Mouse (Mus musculus) bone marrow, adult 2 months (tissue): ENCODE measurements around the gene Derl3. TPM values are rescaled to one million over a fixed set of nuclear protein-coding genes. Genes with fewer than 3 reads are reported as not detected.
"Not testable (repeated sequence)": the region's sequence is repeated elsewhere in the genome, so short reads cannot be mapped to it uniquely, and the experiment has no call there.

ENCODE experiments used
- H3K27ac ChIP-seq: fragments of 200-500 bp; 2 replicates; pipeline ENCODE4 v1.5.1; 2012; ENCODE audit warnings: low read depth, mild to moderate bottlenecking, control low read depth, inconsistent platforms, low read length; ENCODE audit not compliant: control insufficient read depth, poor library complexity, insufficient read depth
- H3K4me1 ChIP-seq: fragments of 200-500 bp; 2 replicates; pipeline ENCODE4 v1.6.1; 2011; ENCODE audit warnings: low read length; ENCODE audit not compliant: control insufficient read depth, insufficient read depth
- H3K4me3 ChIP-seq: fragments of 200-500 bp; replicated peaks from 2 replicates; pipeline ENCODE3; 2011; ENCODE audit warnings: mild to moderate bottlenecking, low read depth, low read length, control low read depth; ENCODE audit not compliant: control insufficient read depth
- CTCF ChIP-seq: fragments of 200-500 bp; IDR thresholded peaks from 2 replicates; pipeline ENCODE4 v1.5.1; 2011; ENCODE audit warnings: low read length, control low read depth; ENCODE audit not compliant: control insufficient read depth, insufficient read depth
- POLR2A ChIP-seq: fragments of 200-500 bp; IDR thresholded peaks from 2 replicates; pipeline ENCODE4 v1.6.1; 2011; ENCODE audit warnings: low read depth, mild to moderate bottlenecking, control low read depth, low read length, borderline replicate concordance; ENCODE audit not compliant: control insufficient read depth
- WGBS: fragments of 180-500 bp; shearing (Covaris S2); methylation state at CpG from one replicate; pipeline ENCODE4 v1.1.7; 2018; 5-methylcytosine and 5-hydroxymethylcytosine counted together
- polyA plus RNA-seq: library from polyadenylated mRNA; stranded (reverse); fragments of >200 nt; gene quantifications from 2 replicates; pipeline ENCODE4 v1.2.4, GENCODE M21; 2011; ENCODE audit warnings: low replicate concordance; ENCODE audit not compliant: missing spikeins, insufficient read depth, insufficient read length

Derl3 gene
- polyA plus RNA-seq, result 1.2 and 2.5 TPM in 2 replicates

DNA sequence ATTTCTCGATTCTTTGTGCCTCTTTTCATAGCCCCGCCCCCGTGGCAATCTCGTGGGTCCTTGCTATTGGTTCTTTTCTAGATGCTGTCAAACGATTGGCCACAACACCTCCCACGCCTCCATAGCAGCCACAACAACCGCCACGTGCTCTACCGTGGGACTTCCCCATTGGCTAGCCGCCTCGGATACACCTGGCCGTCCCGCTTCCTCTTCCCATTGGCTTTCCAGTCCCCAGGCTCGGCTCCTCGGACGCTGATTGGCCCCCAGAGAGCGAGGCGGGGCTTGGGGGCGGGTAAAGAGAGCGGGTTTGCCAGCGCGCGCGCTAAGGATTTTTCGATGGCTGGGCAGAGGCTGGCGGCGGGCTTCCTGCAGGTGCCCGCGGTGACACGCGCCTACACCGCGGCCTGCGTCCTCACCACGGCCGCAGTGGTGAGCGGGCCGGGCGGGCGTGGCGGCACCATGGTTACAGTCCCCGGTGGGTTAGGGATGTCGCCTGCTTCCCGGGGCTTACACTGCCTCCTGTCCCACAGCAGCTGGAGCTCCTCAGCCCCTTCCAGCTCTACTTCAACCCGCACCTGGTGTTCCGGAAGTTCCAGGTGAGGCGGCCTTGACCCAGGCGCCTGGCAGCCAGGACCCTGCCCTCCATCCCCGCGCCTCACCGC, at the start of gene Derl3:
Gene Derl3 (plus strand): TSS at position 325 of the 662 bp plus-strand sequence.
- 2% methylated on average over 51 of the region's 51 CpGs for WGBS
- Histone ChIP-seq H3K27ac (no peak within 1 kb of the TSS; the same call in 1 of the 2 replicates), H3K4me3 (peak within 1 kb of the TSS; percentile 53)

DNA sequence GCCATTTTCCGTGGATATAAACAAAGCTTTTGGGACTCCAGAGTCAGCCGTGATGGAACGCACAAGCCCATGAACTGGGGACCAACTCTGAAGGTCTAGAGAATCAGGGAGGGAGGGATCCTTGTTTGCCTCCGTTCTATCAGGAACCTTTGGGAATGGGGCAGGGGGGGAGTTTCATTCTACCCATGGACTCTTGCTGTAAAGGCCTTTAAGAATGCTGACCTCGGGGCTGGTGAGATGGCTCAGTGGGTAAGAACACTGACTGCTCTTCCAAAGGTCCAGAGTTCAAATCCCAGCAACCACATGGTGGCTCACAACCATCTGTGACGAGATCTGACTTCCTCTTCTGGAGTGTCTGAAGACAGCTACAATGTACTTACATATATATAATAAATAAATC, 49.3 kb upstream of the Derl3 start:
- H3K4me3 ChIP-seq, H3K27ac ChIP-seq, H3K4me1 ChIP-seq: not testable (repeated sequence)
- 76% methylated on average over 6 of the region's 6 CpGs for WGBS

More for the DNA sequence above, at the start of gene Derl3:
- peaks cover 1% of the 10 kb centered on the region; the same call in 1 of the 2 replicates for H3K4me1 ChIP-seq
- TF ChIP-seq CTCF (no peak), POLR2A (no peak; the same call in 1 of the 2 replicates)

GRCm38 (mm10) chr10:75844800-75845199, 48.4 kb upstream of the Derl3 start:
- TF ChIP-seq POLR2A (no peak), CTCF (no peak)

DNA sequence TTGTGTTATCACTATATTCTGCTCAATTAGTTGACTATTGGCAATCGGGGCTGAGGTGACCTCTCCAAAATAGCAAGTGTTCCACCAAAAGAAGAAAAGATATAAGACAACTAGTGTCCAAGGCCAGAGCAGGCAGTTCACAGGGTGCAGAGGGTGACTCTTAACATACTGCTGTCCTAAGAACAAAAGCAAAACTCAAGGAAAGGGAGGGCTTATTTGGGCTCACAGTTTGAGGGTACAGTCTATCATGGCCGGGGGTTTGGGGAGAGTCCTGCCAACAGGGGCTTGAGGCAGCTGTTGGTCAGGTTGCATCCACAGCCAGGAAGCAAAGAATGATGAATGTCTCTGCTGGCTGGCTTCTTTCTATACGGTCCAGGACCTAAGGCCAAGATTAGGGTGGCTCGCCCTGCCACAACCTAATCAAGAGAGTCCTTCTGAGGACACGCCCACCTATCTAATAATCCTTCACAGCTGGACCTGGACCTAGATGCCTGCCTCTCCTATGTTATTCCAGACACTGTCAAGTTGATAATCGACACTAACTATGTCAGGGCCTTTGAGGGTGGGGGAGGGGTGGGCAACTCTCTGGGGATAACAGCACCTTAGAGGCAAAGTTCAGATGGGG, 47.8 kb upstream of the Derl3 start:
- WGBS, result 63% methylated on average over 6 of the region's 6 CpGs
- TF ChIP-seq CTCF (no peak), POLR2A (no peak)
- Histone ChIP-seq H3K4me1 (no peaks in the 10 kb centered on the region; the same call in 1 of the 2 replicates), H3K27ac (peak overlapping the region; percentile 74), H3K4me3 (no peak overlapping the region)

More at GRCm38 (mm10) chr10:75844800-75845199, 48.4 kb upstream of the Derl3 start:
- Histone ChIP-seq H3K4me3 (no peak overlapping the region), H3K27ac (peak overlapping the region; percentile 74; the same call in 1 of the 2 replicates), H3K4me1 (no peaks in the 10 kb centered on the region; the same call in 1 of the 2 replicates)
- 79% methylated on average over 1 of the region's 1 CpGs for WGBS

DNA sequence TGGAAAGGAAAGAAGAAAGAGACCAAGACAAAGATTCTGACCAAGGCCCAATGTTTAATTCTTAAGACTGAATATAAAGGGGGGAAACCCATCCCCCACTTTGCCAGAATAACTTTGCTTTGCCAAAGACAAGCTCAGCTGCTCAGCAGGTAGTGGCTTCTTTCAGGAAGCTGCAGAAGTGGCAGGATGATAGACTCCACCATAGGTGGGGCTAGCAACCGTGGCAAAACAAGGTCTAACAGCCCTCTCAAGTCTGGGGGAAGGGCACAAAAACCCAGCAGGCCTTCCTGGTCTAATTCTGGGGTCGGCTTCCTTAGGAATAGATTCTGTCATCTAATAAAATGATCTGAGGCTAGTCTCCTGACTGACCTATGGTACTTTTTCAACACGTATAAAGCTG, 44.8 kb upstream of the Derl3 start:
- TF ChIP-seq CTCF (no peak), POLR2A (no peak)
- WGBS, result 43% methylated on average over 3 of the region's 3 CpGs
- Histone ChIP-seq H3K27ac (no peak overlapping the region), H3K4me3 (no peak overlapping the region), H3K4me1 (no peaks in the 10 kb centered on the region; the same call in 1 of the 2 replicates)

DNA sequence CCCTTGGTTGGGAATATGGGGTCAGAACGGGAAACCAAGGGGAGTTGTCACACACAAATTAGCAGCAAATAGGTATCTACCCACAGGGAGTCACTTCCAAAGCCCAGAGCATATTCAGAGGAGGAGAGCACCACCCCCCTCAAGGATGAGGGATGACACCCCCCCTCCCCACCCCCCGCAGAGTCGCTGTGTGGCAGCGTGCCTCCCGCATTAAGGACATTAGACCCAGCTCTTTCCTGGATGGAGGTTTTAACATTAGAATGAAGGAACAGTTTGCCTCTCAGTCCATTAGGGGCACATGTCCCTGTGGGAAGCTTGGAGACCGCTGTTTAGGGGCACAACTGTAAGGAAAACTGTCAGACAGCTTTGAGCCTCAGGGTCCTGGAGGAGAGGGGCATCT, 42.1 kb upstream of the Derl3 start:
- TF ChIP-seq CTCF (no peak), POLR2A (no peak)

DNA sequence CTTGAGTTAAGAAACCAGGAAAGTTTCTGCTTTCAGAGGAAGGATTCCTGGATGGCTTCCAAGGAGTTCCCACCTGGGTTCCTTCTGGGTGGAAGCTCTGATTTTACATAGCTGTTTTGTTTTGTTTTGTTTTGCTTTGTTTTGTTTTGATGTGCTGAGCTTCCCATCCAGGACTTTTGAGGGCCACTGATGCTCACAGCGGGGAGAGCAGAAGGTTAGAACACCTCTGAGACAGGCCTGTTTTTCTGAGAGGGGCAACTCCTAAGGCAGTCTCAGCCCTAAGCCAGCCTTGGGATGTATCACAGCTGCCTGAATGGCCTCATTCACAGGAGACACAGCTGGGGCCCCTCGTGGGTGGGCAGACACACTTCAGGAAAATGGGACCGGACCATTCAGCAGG, 41.5 kb upstream of the Derl3 start:
- TF ChIP-seq CTCF (no peak), POLR2A (no peak)
- 78% methylated on average over 3 of the region's 3 CpGs for WGBS
- H3K4me1 ChIP-seq, result no peaks in the 10 kb centered on the region
- no peak overlapping the region for H3K27ac ChIP-seq
- H3K4me3 ChIP-seq, result no peak overlapping the region

More for the DNA sequence above, 42.1 kb upstream of the Derl3 start:
- H3K4me1 ChIP-seq, result no peaks in the 10 kb centered on the region; the same call in 1 of the 2 replicates
- WGBS, result 34% methylated on average over 6 of the region's 6 CpGs
- no peak overlapping the region for H3K27ac ChIP-seq
- H3K4me3 ChIP-seq, result no peak overlapping the region

- TF ChIP-seq CTCF, result no peak
- no peak for TF ChIP-seq POLR2A
- Histone ChIP-seq H3K4me1 (no peaks in the 10 kb centered on the region), H3K27ac (no peak overlapping the region), H3K4me3 (no peak overlapping the region)
- 94% methylated on average over 12 of the region's 12 CpGs for WGBS
Observed at GRCm38 (mm10) chr10:75852539-75853125, 40.6 kb upstream of the Derl3 start.
